Mouse (Mus musculus): ENCODE results near the gene Srgap2. TPM values are rescaled to one million over a fixed set of nuclear protein-coding genes. Genes with fewer than 3 reads are reported as not detected.

Gene Srgap2
- total RNA-seq, 2 experiments from 2014 or later, result 27.1 to 35.8 TPM

- no peak for DNase-seq
These were observed 109.1 kb downstream of the Srgap2 start for GRCm38 (mm10) chr1:131417821-131418660.

- DNase-seq, result no peak
These were observed 109.9 kb downstream of the Srgap2 start for GRCm38 (mm10) chr1:131417059-131417750.

- no peak for DNase-seq
These were observed 123.6 kb downstream of the Srgap2 start for GRCm38 (mm10) chr1:131403567-131403966.

GRCm38 (mm10) chr1:131400844-131401243 lies 126.3 kb downstream of the Srgap2 start:
- no peak for DNase-seq

GRCm38 (mm10) chr1:131398181-131398580 lies 129.0 kb downstream of the Srgap2 start:
- no peak for DNase-seq

GRCm38 (mm10) chr1:131384406-131384805 lies 142.7 kb downstream of the Srgap2 start:
- no peak for DNase-seq

GRCm38 (mm10) chr1:131382184-131382583 lies 145.0 kb downstream of the Srgap2 start:
- DNase-seq, result no peak

- DNase-seq, result peak; percentile 16
These were observed 146.9 kb downstream of the Srgap2 start for GRCm38 (mm10) chr1:131380254-131380653.

GRCm38 (mm10) chr1:131378914-131379474 lies 148.2 kb downstream of the Srgap2 start:
- no peak for DNase-seq

GRCm38 (mm10) chr1:131378081-131378913 lies 148.9 kb downstream of the Srgap2 start:
- DNase-seq, result no peak

GRCm38 (mm10) chr1:131365832-131366231 lies 161.3 kb downstream of the Srgap2 start:
- DNase-seq, result no peak

GRCm38 (mm10) chr1:131364432-131364831 lies 162.7 kb downstream of the Srgap2 start:
- no peak for DNase-seq

GRCm38 (mm10) chr1:131363887-131364286 lies 163.3 kb downstream of the Srgap2 start:
- DNase-seq, result no peak

- no peak for DNase-seq
These were observed 165.1 kb downstream of the Srgap2 start for GRCm38 (mm10) chr1:131362089-131362488.

GRCm38 (mm10) chr1:131360800-131361199 lies 166.4 kb downstream of the Srgap2 start:
- DNase-seq, result no peak

- no peak for DNase-seq
These were observed 167.5 kb downstream of the Srgap2 start for GRCm38 (mm10) chr1:131359609-131360008.

- no peak for DNase-seq
These were observed 169.9 kb downstream of the Srgap2 start for GRCm38 (mm10) chr1:131357213-131357612.

GRCm38 (mm10) chr1:131351436-131351835 lies 175.7 kb downstream of the Srgap2 start:
- DNase-seq, result peak; percentile 24

GRCm38 (mm10) chr1:131349993-131350510 lies 177.1 kb downstream of the Srgap2 start:
- no peak for DNase-seq

- no peak for DNase-seq
These were observed 179.4 kb downstream of the Srgap2 start for GRCm38 (mm10) chr1:131347708-131348107.

- peak; percentile 25 for DNase-seq
These were observed 180.1 kb downstream of the Srgap2 start for GRCm38 (mm10) chr1:131346916-131347555.

Measured in adrenal gland, postnatal 10 days (tissue).